Mouse (Mus musculus): ENCODE measurements around the gene Imp4. TPM values are rescaled to one million over a fixed set of nuclear protein-coding genes. Genes with fewer than 3 reads are reported as not detected.
A peak's percentile ranks its signal among the peaks of the same experiment; 100 is the strongest.

Imp4 gene
- polyA plus RNA-seq, 1 experiment, result 45.3 TPM

DNA sequence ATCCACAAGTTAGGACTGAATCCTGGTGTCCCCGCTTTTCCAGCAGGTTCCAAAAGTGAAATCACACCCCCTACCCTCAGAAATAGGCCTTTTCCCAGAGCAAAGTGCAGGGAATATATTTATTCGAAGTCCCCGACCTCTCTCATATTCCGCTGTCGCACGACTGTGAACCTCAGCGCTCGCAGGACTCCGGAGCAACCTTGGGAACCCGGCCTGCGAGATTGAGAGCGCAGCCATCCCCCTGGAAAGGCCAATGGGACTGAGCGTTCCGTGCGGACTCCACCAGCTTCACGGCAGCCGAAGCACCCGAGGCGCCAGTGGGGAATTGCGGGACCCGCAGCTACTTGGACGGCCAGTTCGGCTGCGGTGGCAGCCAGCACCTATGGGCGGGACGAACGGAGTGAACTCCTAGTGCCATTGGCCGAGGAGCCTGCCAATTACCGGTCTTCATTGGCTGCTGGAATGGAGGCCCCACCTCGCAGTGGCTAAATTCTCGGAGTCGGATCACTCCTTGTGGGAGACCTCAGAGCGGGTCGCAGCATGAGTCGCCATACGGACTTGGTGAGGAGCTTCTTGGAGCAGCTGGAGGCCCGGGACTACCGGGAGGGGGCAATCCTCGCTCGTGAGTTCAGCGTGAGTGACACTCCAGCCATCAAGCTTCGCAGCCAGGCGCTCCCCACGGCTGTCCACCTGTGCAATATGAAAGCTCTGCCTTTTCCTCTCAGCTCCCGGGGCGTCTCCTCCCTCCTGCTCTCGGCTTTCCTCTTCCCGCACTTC is 19.8 kb downstream of the Imp4 start, which contains the start of gene Ptpn18:
Ptpn18 (plus strand) TSS at position 479 of the 777 bp plus-strand sequence.
- peak; percentile 96 for DNase-seq
- TF ChIP-seq POLR2A (IDR thresholded peaks at IDR 0.05; ENCODE audit: borderline replicate concordance, extremely low read depth, low read depth, low read length), result peak; percentile 60; the same call in 1 of the 2 replicates
- 0 out of 2 replicates have a peak, but pooled peaks have one; percentile 14 for TF ChIP-seq CTCF (IDR thresholded peaks at IDR 0.05; ENCODE audit: insufficient read depth, low read length)
- Histone ChIP-seq H3K4me3 (replicated peaks; ENCODE audit: extremely low read depth, low read depth, low read length) (peak within 1 kb of the TSS; percentile 83), H3K4me1 (ENCODE audit: control insufficient read depth, insufficient read depth, low read length) (no peaks in the 10 kb centered on the region)
- WGBS, result under 1% methylated on average over 48 of the region's 48 CpGs

DNA sequence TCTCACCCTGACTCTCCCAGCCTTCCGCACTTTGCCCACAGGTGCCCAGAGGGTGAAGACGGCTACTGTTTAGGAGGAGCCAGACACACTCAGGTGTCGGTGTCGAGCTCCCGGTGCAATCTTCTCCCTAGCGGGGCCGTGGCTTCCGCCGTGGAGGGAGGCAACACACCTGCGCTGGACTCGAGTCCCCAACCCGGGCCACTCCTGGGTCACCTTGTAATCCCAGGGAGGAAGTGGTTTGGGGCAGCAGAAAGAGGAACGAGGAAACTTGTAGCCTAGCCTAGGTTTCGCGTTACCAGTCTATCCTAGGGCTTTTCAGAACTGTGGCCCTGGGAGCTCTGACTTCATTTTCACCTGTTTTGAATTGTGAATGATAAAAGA is 20.4 kb downstream of the Imp4 start:
- WGBS, result 4% methylated on average over 15 of the region's 15 CpGs
- H3K4me1 ChIP-seq (ENCODE audit: control insufficient read depth, insufficient read depth, low read length), result no peaks in the 10 kb centered on the region
- DNase-seq, result no peak
- peak overlapping the region; percentile 83 for H3K4me3 ChIP-seq (replicated peaks; ENCODE audit: extremely low read depth, low read depth, low read length)
- TF ChIP-seq POLR2A (IDR thresholded peaks at IDR 0.05; ENCODE audit: borderline replicate concordance, extremely low read depth, low read depth, low read length) (no peak), CTCF (IDR thresholded peaks at IDR 0.05; ENCODE audit: insufficient read depth, low read length) (no peak)

DNA sequence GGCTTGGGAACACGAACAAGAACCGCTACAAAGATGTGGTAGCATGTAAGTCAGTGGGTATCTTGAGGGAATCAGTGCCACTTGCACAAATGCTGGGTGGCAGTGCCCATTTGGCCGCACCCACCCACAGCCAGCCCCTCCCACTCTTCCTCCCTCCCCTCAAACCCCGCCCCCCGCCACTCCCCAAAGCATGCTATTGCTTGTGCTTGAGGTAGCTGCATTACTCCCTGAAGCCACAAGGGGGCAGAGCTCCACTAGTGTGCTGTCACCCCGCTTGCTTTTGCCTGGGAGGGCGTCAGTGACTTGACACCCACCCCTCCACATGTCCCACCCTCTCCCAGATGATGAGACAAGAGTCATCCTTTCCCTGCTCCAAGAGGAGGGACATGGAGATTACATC is 23.1 kb downstream of the Imp4 start:
- DNase-seq, result peak; percentile 54
- WGBS, result 28% methylated on average over 7 of the region's 7 CpGs
- no peak for TF ChIP-seq POLR2A (IDR thresholded peaks at IDR 0.05; ENCODE audit: borderline replicate concordance, extremely low read depth, low read depth, low read length)
- TF ChIP-seq CTCF (IDR thresholded peaks at IDR 0.05; ENCODE audit: insufficient read depth, low read length), result peak; percentile 77
- Histone ChIP-seq H3K4me1 (ENCODE audit: control insufficient read depth, insufficient read depth, low read length) (no peaks in the 10 kb centered on the region), H3K4me3 (replicated peaks; ENCODE audit: extremely low read depth, low read depth, low read length) (no peak overlapping the region)

DNA sequence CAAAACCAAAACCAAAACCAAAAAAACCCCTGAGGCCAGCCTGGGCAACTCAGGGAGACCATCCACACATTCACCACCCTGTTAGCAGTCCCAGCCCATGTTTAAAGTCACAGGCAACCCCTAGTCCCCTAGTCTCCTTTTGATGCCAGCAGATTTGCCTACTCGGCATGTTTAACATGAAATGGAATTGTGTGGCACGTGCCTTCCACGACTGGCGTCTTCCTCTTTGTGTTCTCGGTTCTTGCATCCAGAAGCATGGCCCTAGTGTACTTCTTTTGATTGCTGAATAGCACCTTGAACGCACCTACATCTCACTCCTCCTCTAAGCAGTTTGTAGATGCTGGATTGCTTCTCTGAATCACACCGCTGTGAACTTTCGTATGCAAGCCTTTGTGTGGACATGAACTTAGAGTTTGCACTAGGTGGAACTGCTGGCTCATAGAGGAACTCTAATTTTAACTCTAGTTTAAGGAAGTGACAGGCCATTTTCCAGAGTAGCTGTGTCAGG is 24.7 kb downstream of the Imp4 start:
- H3K4me3 ChIP-seq (replicated peaks; ENCODE audit: extremely low read depth, low read depth, low read length), result no peak overlapping the region
- DNase-seq, result no peak
- TF ChIP-seq CTCF (IDR thresholded peaks at IDR 0.05; ENCODE audit: insufficient read depth, low read length) (no peak), POLR2A (IDR thresholded peaks at IDR 0.05; ENCODE audit: borderline replicate concordance, extremely low read depth, low read depth, low read length) (no peak)
- 70% methylated on average over 8 of the region's 8 CpGs for WGBS
- H3K4me1 ChIP-seq (ENCODE audit: control insufficient read depth, insufficient read depth, low read length), result no peaks in the 10 kb centered on the region

DNA sequence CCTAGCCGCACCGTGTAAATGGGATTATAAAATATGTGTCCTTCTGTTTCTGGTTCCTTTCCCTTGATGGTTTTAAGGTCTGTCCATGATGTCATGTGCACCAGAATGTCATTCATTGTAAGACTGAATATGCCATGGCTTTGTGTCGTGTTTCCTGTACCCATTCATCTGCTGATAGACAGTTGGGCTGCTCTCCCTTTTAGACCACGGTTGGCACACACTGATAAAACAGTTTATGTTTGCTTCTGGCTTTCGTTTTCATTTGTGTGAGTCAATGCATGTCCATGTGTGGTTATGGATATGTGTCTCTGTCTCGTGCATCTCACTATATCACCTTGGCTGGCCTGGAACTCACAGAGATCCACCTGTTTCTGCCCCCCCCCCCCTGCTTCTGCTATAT is 25.8 kb downstream of the Imp4 start:
- Histone ChIP-seq H3K4me3 (replicated peaks; ENCODE audit: extremely low read depth, low read depth, low read length) (no peak overlapping the region), H3K4me1 (ENCODE audit: control insufficient read depth, insufficient read depth, low read length) (no peaks in the 10 kb centered on the region)
- WGBS, result 48% methylated on average over 6 of the region's 6 CpGs
- no peak for DNase-seq
- TF ChIP-seq CTCF (IDR thresholded peaks at IDR 0.05; ENCODE audit: insufficient read depth, low read length) (no peak), POLR2A (IDR thresholded peaks at IDR 0.05; ENCODE audit: borderline replicate concordance, extremely low read depth, low read depth, low read length) (no peak)

DNA sequence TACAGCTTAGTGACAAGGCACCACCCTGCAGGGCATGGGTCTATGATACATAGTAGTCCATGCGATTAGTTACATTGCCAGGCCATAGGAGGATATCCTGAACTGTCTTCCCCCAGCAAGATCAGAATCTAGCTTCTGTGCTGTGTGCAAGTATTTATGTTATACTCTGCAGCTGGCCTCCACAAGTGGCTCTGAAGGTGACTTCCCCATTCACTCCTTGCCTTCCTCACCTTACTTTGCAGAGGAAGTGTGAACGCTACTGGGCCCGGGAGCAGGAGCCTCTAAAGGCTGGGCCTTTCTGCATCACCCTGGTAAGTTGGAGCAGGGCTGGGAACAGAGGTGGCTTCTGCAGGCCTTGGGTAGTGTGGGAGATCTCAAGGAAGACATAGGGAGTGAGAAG is 28.4 kb downstream of the Imp4 start:
- DNase-seq, result no peak
- no peak for TF ChIP-seq POLR2A (IDR thresholded peaks at IDR 0.05; ENCODE audit: borderline replicate concordance, extremely low read depth, low read depth, low read length)
- no peak for TF ChIP-seq CTCF (IDR thresholded peaks at IDR 0.05; ENCODE audit: insufficient read depth, low read length)
- WGBS, result 35% methylated on average over 3 of the region's 3 CpGs
- Histone ChIP-seq H3K4me3 (replicated peaks; ENCODE audit: extremely low read depth, low read depth, low read length) (no peak overlapping the region), H3K4me1 (ENCODE audit: control insufficient read depth, insufficient read depth, low read length) (no peaks in the 10 kb centered on the region)

DNA sequence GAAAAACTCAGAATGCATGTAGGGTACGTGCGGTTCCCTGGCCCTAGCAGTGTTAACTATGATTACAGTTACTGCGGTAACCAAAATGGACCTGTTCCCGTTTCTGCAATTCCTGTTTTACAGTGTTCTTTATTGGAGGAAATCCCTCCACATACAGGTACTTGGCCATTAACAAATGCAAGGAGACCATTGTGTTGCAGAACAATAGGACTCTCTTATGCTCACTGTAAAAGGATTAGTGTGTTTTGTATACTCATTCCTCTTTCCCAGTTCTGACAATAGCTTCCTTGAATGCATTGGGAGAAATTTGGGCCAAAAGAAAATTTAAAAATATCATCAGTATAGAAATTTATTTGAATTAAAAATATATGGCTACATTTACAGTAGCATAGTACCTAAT is 28.8 kb downstream of the Imp4 start:
- no peak overlapping the region for H3K4me3 ChIP-seq (replicated peaks; ENCODE audit: extremely low read depth, low read depth, low read length)
- no peak for DNase-seq
- H3K4me1 ChIP-seq (ENCODE audit: control insufficient read depth, insufficient read depth, low read length), result no peaks in the 10 kb centered on the region
- WGBS, result 67% methylated on average over 4 of the region's 4 CpGs
- TF ChIP-seq POLR2A (IDR thresholded peaks at IDR 0.05; ENCODE audit: borderline replicate concordance, extremely low read depth, low read depth, low read length), result no peak
- no peak for TF ChIP-seq CTCF (IDR thresholded peaks at IDR 0.05; ENCODE audit: insufficient read depth, low read length)

DNA sequence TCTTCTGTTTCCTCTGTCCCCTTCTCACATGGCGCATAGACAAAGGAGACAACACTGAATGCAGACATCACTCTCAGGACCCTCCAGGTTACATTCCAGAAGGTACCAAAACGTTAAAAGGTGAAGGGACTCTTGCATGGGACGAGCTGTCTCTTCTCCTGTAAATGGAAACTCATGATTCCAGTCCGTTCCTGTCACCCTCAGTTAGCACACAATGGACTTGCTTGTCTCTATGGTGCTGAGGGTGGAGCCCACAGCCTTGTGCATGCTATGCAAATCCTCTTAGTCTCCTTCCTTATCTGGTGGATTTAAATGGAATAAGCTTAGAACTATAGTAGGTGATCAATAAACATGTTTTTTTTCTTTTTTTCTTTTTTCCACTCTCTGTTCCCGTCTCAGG is 30.1 kb downstream of the Imp4 start:
- no peak for TF ChIP-seq CTCF (IDR thresholded peaks at IDR 0.05; ENCODE audit: insufficient read depth, low read length)
- TF ChIP-seq POLR2A (IDR thresholded peaks at IDR 0.05; ENCODE audit: borderline replicate concordance, extremely low read depth, low read depth, low read length), result no peak
- Histone ChIP-seq H3K4me3 (replicated peaks; ENCODE audit: extremely low read depth, low read depth, low read length) (no peak overlapping the region), H3K4me1 (ENCODE audit: control insufficient read depth, insufficient read depth, low read length) (no peaks in the 10 kb centered on the region)
- WGBS, result 84% methylated on average over 5 of the region's 5 CpGs
- no peak for DNase-seq

DNA sequence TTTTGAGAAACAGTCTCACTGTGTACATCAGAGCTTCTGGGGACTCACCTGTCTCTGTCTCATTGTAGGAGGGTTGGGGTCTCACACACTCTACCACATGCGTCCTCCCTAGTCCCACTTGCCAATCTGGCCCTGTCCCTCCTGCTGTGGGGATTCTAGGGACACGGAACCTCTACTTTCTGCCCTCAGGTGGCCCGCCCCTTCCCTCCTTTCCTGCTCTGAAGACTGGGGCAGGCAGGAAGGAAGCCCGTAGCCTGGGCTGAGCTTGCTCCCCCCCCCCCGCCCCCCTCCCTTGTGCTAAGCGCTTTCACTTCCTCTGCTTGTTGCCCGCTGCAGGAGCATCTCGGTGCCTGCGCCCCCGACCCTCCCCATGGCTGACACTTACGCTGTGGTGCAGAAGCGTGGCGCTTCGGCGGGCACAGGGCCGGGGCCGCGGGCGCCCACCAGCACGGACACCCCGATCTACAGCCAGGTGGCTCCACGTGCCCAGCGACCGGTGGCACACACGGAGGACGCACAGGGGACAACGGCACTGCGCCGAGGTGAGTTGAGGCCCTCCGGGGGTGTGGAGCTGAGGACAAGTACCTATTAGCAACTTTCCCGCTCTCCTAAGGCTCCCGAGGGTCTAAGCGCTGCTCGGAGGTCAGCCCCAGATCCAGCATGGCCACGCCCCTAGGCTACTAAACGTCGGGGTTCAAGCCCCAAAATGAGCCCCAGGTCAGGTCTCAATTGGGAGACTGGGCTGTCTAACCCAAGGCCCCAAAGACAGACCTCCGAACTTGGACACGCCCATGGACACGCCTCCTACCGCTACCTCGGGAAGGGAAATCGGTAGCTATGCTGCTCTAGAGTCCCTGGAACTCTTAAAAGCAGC is 33.0 kb downstream of the Imp4 start:
- WGBS, result under 1% methylated on average over 42 of the region's 43 CpGs
- Histone ChIP-seq H3K4me1 (ENCODE audit: control insufficient read depth, insufficient read depth, low read length) (no peaks in the 10 kb centered on the region), H3K4me3 (replicated peaks; ENCODE audit: extremely low read depth, low read depth, low read length) (peak overlapping the region; percentile 62)
- DNase-seq, result peak; percentile 45
- TF ChIP-seq POLR2A (IDR thresholded peaks at IDR 0.05; ENCODE audit: borderline replicate concordance, extremely low read depth, low read depth, low read length) (peak; percentile 15; the same call in 1 of the 2 replicates), CTCF (IDR thresholded peaks at IDR 0.05; ENCODE audit: insufficient read depth, low read length) (no peak)
